Comparison of ENCODE assay signal across 15 mouse cellular contexts in the genomic region with DNA sequence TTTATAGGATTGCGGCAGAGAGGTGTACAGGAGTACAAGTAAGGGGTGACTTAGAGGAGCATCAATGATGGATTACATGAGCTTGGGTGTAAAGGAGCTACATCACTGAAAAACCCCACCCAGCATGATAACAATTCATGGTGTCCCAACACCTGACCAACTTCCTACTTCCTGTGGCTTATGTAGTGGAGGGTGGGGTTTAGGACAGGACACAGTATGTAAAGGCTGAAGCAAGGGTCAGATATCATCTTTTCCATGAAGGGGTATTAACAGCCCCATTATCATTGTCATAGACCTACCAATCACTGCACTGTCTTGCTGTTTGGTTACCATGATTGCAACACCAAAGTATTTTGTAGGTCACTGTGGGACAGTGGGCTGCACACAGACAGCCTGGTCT.
"Had no signal": no experiment of that assay in that cellular context is flagged by ENCODE, and none has a peak within 500 bp of the region (broad histone marks: within the 10 kb centered on the region; RNA-seq: fewer than 3 reads in every experiment).

No protein-coding gene starts in this region.

- H3K9ac ChIP-seq: neural tube, embryonic 15.5 days; stomach, embryonic 15.5 days had no signal

- H3K4me2 ChIP-seq: neural tube, embryonic 15.5 days; stomach, embryonic 15.5 days had no signal

- H3K9me3 ChIP-seq: stomach, embryonic 15.5 days had no signal

- H3K36me3 ChIP-seq: neural tube, embryonic 15.5 days; stomach, embryonic 15.5 days had no signal

- DNase-seq: retina, postnatal 1 day; right cerebral cortex, adult 18-20 months; right cerebral cortex, postnatal 14 days; right cerebral cortex, postnatal 25 days; right cerebral cortex, postnatal 4 days; spleen, adult 18-20 months; thymus, adult 18-20 months; thymus, adult 2 months; thymus, postnatal 14 days; thymus, postnatal 25 days; thymus, postnatal 36 days; thymus, postnatal 4 days had no signal

- H3K4me3 ChIP-seq: neural tube, embryonic 15.5 days; stomach, embryonic 15.5 days had no signal

- H3K27ac ChIP-seq: neural tube, embryonic 15.5 days; stomach, embryonic 15.5 days; stomach, postnatal 0 days had no signal

- H3K27me3 ChIP-seq: neural tube, embryonic 15.5 days; stomach, embryonic 15.5 days had no signal

- H3K4me1 ChIP-seq: neural tube, embryonic 15.5 days; stomach, embryonic 15.5 days had no signal
